21 mouse cellular contexts compared by ENCODE assay signal in genomic region chr13:49444451-49444850, GRCm38 (mm10). TPM values are rescaled to one million over a fixed set of nuclear protein-coding genes. Genes with fewer than 3 reads are reported as not detected.
DNase-seq lines count a peak whose midpoint lies in the region; ATAC-seq lines count a peak whose summit lies in the region.
"Had no signal": no experiment of that assay in that cellular context is flagged by ENCODE, and none has a peak within 500 bp of the region (broad histone marks: within the 10 kb centered on the region; RNA-seq: fewer than 3 reads in every experiment).

No protein-coding gene starts in this region.

- peak; percentile 88 for ATAC-seq in frontal cortex, adult (ENCODE audit: low TSS enrichment)
- ATAC-seq: activated CD4-positive, CD25-positive, alpha-beta regulatory T cell, adult 4 months; CD4-positive, CD25-positive, alpha-beta regulatory T cell, adult 4 months; forebrain, embryonic 15.5 days; hindbrain, embryonic 16.5 days had no signal

- DNase-seq in frontal cortex, postnatal 36 days (ENCODE audit: low spot score in 2 of 2): no peak
- peak; percentile 38 to 57 for DNase-seq in layer of hippocampus, adult 8-10 months (ENCODE audit: low spot score in 2 of 2)
- DNase-seq in layer of hippocampus, adult 9-10 months (ENCODE audit: low spot score): no peak
- peak; percentile 9 for DNase-seq in Muller cell, postnatal 12 days (ENCODE audit: inconsistent ontology term)
- peak; percentile 81 for DNase-seq in brain, adult 2 months (ENCODE audit: low read depth, low spot score)
- no peak for DNase-seq in ovary, postnatal 14 days (ENCODE audit: low spot score)
- no peak for DNase-seq in retina, embryonic 14.5 days (ENCODE audit: low spot score)
- DNase-seq: adrenal gland, adult 8-10 months; cerebellum, adult 11-12 months; cerebellum, adult 8-10 months; cerebellum, postnatal 10 days; cerebellum, postnatal 36 days; gastrocnemius, postnatal 25 days; heart, adult 18-20 months; heart, postnatal 10 days; heart, postnatal 36 days had no signal

RNA-seq across cellular contexts. Expression of gene Ippk, which starts 23.4 kb away (rescaled TPM):
- 10 to 100 TPM; 27.6 to 32.1 (median 30.7) TPM for total RNA-seq in layer of hippocampus, adult 8-10 months (2022)

RNA-seq across cellular contexts. Expression of gene Tes3-ps, which starts 48.7 kb away (rescaled TPM):
- total RNA-seq in layer of hippocampus, adult 8-10 months (2022): 1 to 10 TPM in 3 of 4 experiments, under 1 TPM in 1; 0.79 to 2.0 (median 1.8) TPM

Comparison
In these comparisons a context has a peak if more than half of its experiments do, and no peak if none do; other contexts are left out.
1. DNase-seq: peak in layer of hippocampus, adult 8-10 months (2 of 2), Muller cell, postnatal 12 days (single experiment) and brain, adult 2 months (single experiment); none in frontal cortex, postnatal 36 days (0 of 2), layer of hippocampus, adult 9-10 months (single experiment), ovary, postnatal 14 days (single experiment) and retina, embryonic 14.5 days (single experiment).